ENCODE assay signal across 8 mouse cellular contexts in genomic region chr7:16845072-16845819, GRCm38 (mm10). TPM values are rescaled to one million over a fixed set of nuclear protein-coding genes. Genes with fewer than 3 reads are reported as not detected.
DNase-seq lines count a peak whose midpoint lies in the region; ATAC-seq and TF ChIP-seq lines count a peak whose summit lies in the region.

No protein-coding gene starts in this region.

- peak overlapping the region; percentile 92 for H3K4me2 ChIP-seq in heart, embryonic 16.5 days (ENCODE audit: low read depth, low read length)
- H3K4me2 ChIP-seq in kidney, postnatal 0 days (ENCODE audit: low read length) = peak overlapping the region; percentile 94
- peak overlapping the region; percentile 94 for H3K4me2 ChIP-seq in stomach, embryonic 16.5 days (ENCODE audit: low read depth, low read length)

- H3K36me3 ChIP-seq in embryonic facial prominence, embryonic 10.5 days (replicated peaks) = peaks cover 51% of the 10 kb centered on the region
- peaks cover 16% of the 10 kb centered on the region for H3K36me3 ChIP-seq in heart, embryonic 16.5 days (ENCODE audit: control insufficient read depth, insufficient read depth)
- H3K36me3 ChIP-seq in kidney, postnatal 0 days (ENCODE audit: insufficient read depth, low read length) = peaks cover 16% of the 10 kb centered on the region; the same call in 1 of the 2 replicates
- H3K36me3 ChIP-seq in macrophage (ENCODE audit: inconsistent target) = peaks cover 2% of the 10 kb centered on the region; the same call in 1 of the 2 replicates
- peaks cover 15% of the 10 kb centered on the region for H3K36me3 ChIP-seq in stomach, embryonic 16.5 days (ENCODE audit: control insufficient read depth, insufficient read depth, low read length)

- H3K27ac ChIP-seq in embryonic facial prominence, embryonic 10.5 days (replicated peaks) = peak overlapping the region; percentile 51
- H3K27ac ChIP-seq in heart, embryonic 16.5 days (ENCODE audit: low read length) = peak overlapping the region; percentile 92
- peak overlapping the region; percentile 84 for H3K27ac ChIP-seq in kidney, postnatal 0 days
- 0 out of 2 replicates have a peak overlapping the region, but pooled peaks have one; percentile 5 for H3K27ac ChIP-seq in macrophage
- peak overlapping the region; percentile 88 for H3K27ac ChIP-seq in stomach, embryonic 16.5 days (ENCODE audit: low read length)
- H3K27ac ChIP-seq in cerebellum, adult 2 months (ENCODE audit: insufficient read depth, low read length) = no peak overlapping the region

- TF ChIP-seq POLR2A in cerebellum, adult 2 months (IDR thresholded peaks at IDR 0.05; ENCODE audit: borderline replicate concordance, insufficient read depth, low read length) = no peak

- WGBS in embryonic facial prominence, embryonic 10.5 days = 35% methylated on average over 14 of the region's 14 CpGs
- WGBS in heart, embryonic 16.5 days = 33% methylated on average over 14 of the region's 14 CpGs
- WGBS in kidney, postnatal 0 days = 25% methylated on average over 14 of the region's 14 CpGs
- 28% methylated on average over 14 of the region's 14 CpGs for WGBS in macrophage (ENCODE audit: missing documents)
- WGBS in stomach, embryonic 16.5 days = 30% methylated on average over 14 of the region's 14 CpGs
- 63% methylated on average over 14 of the region's 14 CpGs for WGBS in cerebellum, adult 2 months

- H3K27me3 ChIP-seq in embryonic facial prominence, embryonic 10.5 days (replicated peaks; ENCODE audit: low read depth, poor library complexity, severe bottlenecking) = no peaks in the 10 kb centered on the region
- H3K27me3 ChIP-seq in heart, embryonic 16.5 days (ENCODE audit: control insufficient read depth, insufficient read depth, low read length) = no peaks in the 10 kb centered on the region
- H3K27me3 ChIP-seq in kidney, postnatal 0 days (ENCODE audit: insufficient read depth, low read length) = no peaks in the 10 kb centered on the region
- H3K27me3 ChIP-seq in stomach, embryonic 16.5 days (ENCODE audit: control insufficient read depth, insufficient read depth, low read length) = no peaks in the 10 kb centered on the region
- H3K27me3 ChIP-seq in cerebellum, adult 2 months (ENCODE audit: control insufficient read depth, insufficient read depth, low read length) = no peaks in the 10 kb centered on the region

- peak overlapping the region; percentile 72 for H3K4me3 ChIP-seq in embryonic facial prominence, embryonic 10.5 days
- H3K4me3 ChIP-seq in heart, embryonic 16.5 days (ENCODE audit: low read length) = peak overlapping the region; percentile 65
- peak overlapping the region; percentile 63 for H3K4me3 ChIP-seq in kidney, postnatal 0 days (replicated peaks; ENCODE audit: low read depth, low read length)
- H3K4me3 ChIP-seq in macrophage (ENCODE audit: inconsistent target) = peak overlapping the region; percentile 38
- H3K4me3 ChIP-seq in stomach, embryonic 16.5 days (replicated peaks; ENCODE audit: low read length) = peak overlapping the region; percentile 61
- no peak overlapping the region for H3K4me3 ChIP-seq in cerebellum, adult 2 months (replicated peaks; ENCODE audit: insufficient read depth, low read depth, low read length)

- H3K9ac ChIP-seq in heart, embryonic 16.5 days (ENCODE audit: low read length) = peak overlapping the region; percentile 86
- peak overlapping the region; percentile 51 for H3K9ac ChIP-seq in kidney, postnatal 0 days (ENCODE audit: low read depth, low read length)
- peak overlapping the region; percentile 86 for H3K9ac ChIP-seq in stomach, embryonic 16.5 days (ENCODE audit: low read length)

- H3K79me2 ChIP-seq in macrophage (ENCODE audit: inconsistent target) = no peaks in the 10 kb centered on the region

- peaks cover 56% of the 10 kb centered on the region for H3K4me1 ChIP-seq in embryonic facial prominence, embryonic 10.5 days
- peaks cover 22% of the 10 kb centered on the region for H3K4me1 ChIP-seq in heart, embryonic 16.5 days (ENCODE audit: control insufficient read depth, insufficient read depth, low read length)
- peaks cover 11% of the 10 kb centered on the region for H3K4me1 ChIP-seq in kidney, postnatal 0 days (replicated peaks; ENCODE audit: insufficient read depth, low read length)
- H3K4me1 ChIP-seq in stomach, embryonic 16.5 days (ENCODE audit: control insufficient read depth, insufficient read depth, low read length) = peaks cover 30% of the 10 kb centered on the region
- no peaks in the 10 kb centered on the region; the same call in 1 of the 2 replicates for H3K4me1 ChIP-seq in cerebellum, adult 2 months (ENCODE audit: control insufficient read depth, insufficient read depth, low read length)

- peak; percentile 42 to 46 for DNase-seq in CD8-positive naive resting alpha-beta T cell, adult 2 months (ENCODE audit: low read depth in 2 of 2, low spot score in 2 of 2)
- no peak for DNase-seq in embryonic facial prominence, embryonic 10.5 days (ENCODE audit: low spot score)
- DNase-seq in kidney, postnatal 0 days (ENCODE audit: low spot score) = peak; percentile 51
- no peak for DNase-seq in cerebellum, adult 8-10 months
- DNase-seq in cerebellum, adult 2 months = no peak

- no peak for TF ChIP-seq CTCF in kidney, postnatal 0 days (IDR thresholded peaks at IDR 0.05; ENCODE audit: low read depth)
- no peak for TF ChIP-seq CTCF in cerebellum, adult 2 months (IDR thresholded peaks at IDR 0.05; ENCODE audit: borderline replicate concordance, insufficient read depth, low read depth, low read length)

- peak; percentile 8; the same call in 1 of the 2 replicates for ATAC-seq in heart, embryonic 16.5 days (replicated peaks; ENCODE audit: extremely low read depth, insufficient read depth, low FRiP score)
- peak; percentile 23; the same call in 1 of the 2 replicates for ATAC-seq in kidney, postnatal 0 days (replicated peaks; ENCODE audit: low FRiP score, low read depth)
- 0 out of 2 replicates have a peak, but pooled peaks have one; percentile 9 for ATAC-seq in stomach, embryonic 16.5 days (ENCODE audit: insufficient read depth, low FRiP score)

- H3K9me3 ChIP-seq in embryonic facial prominence, embryonic 10.5 days = no peaks in the 10 kb centered on the region
- H3K9me3 ChIP-seq in heart, embryonic 16.5 days (replicated peaks; ENCODE audit: control insufficient read depth, low read length) = no peaks in the 10 kb centered on the region
- no peaks in the 10 kb centered on the region for H3K9me3 ChIP-seq in kidney, postnatal 0 days (replicated peaks; ENCODE audit: low read length)
- H3K9me3 ChIP-seq in stomach, embryonic 16.5 days (replicated peaks; ENCODE audit: control insufficient read depth, low read length) = no peaks in the 10 kb centered on the region

RNA-seq across cellular contexts. Expression of gene Prkd2, which starts 2.5 kb away (rescaled TPM):
- 12.9 and 13.1 TPM in 2 replicates for polyA plus RNA-seq in embryonic facial prominence, embryonic 10.5 days (2016; fragmentation: Nextera tagmentation; extraction: Ambion mirVana)
- polyA plus RNA-seq in heart, embryonic 16.5 days (2015; fragmentation: Nextera tagmentation; extraction: Ambion mirVana) = 13.0 and 15.4 TPM in 2 replicates
- polyA plus RNA-seq in kidney, postnatal 0 days (2015; fragmentation: Nextera tagmentation; extraction: Ambion mirVana) = 12.8 and 15.1 TPM in 2 replicates
- total RNA-seq in macrophage (2018; cell fraction: chromatin; rRNA removed) = 10 to 100 TPM in 18 of 26 experiments, 1 to 10 TPM in 8; 3.4 to 27.0 (median 12.2) TPM
- 1 to 10 TPM; 2.7 to 8.6 (median 5.6) TPM for total RNA-seq in macrophage (2018; cell fraction: cytosol; rRNA removed)
- 10 to 100 TPM in 10 of 26 experiments, 1 to 10 TPM in 16; 3.1 to 15.4 (median 7.7) TPM for total RNA-seq in macrophage (2018; cell fraction: nucleus; rRNA removed)
- 3.7 to 6.1 TPM (median 4.8 TPM) in 3 replicates for polyA plus RNA-seq in macrophage (2018)
- 11.1 and 11.8 TPM in 2 replicates for polyA plus RNA-seq in stomach, embryonic 16.5 days (2015; fragmentation: Nextera tagmentation; extraction: Ambion mirVana)
- polyA plus RNA-seq in cerebellum, adult 2 months (2012; rRNA removed) = 6.5 and 7.5 TPM in 2 replicates

RNA-seq across cellular contexts. Expression of gene Fkrp, which starts 28.7 kb away (rescaled TPM):
- 26.1 and 28.5 TPM in 2 replicates for polyA plus RNA-seq in embryonic facial prominence, embryonic 10.5 days (2016; fragmentation: Nextera tagmentation; extraction: Ambion mirVana)
- polyA plus RNA-seq in heart, embryonic 16.5 days (2015; fragmentation: Nextera tagmentation; extraction: Ambion mirVana) = 33.0 and 33.9 TPM in 2 replicates
- 31.0 and 32.0 TPM in 2 replicates for polyA plus RNA-seq in kidney, postnatal 0 days (2015; fragmentation: Nextera tagmentation; extraction: Ambion mirVana)
- total RNA-seq in macrophage (2018; cell fraction: chromatin; rRNA removed) = 10 to 100 TPM in 24 of 26 experiments, 1 to 10 TPM in 2; 6.6 to 22.3 (median 15.6) TPM
- total RNA-seq in macrophage (2018; cell fraction: cytosol; rRNA removed) = 10 to 100 TPM; 13.5 to 30.2 (median 19.0) TPM
- 10 to 100 TPM; 18.6 to 38.5 (median 25.3) TPM for total RNA-seq in macrophage (2018; cell fraction: nucleus; rRNA removed)
- 17.4 to 25.4 TPM (median 20.5 TPM) in 3 replicates for polyA plus RNA-seq in macrophage (2018)
- polyA plus RNA-seq in stomach, embryonic 16.5 days (2015; fragmentation: Nextera tagmentation; extraction: Ambion mirVana) = 18.1 and 21.4 TPM in 2 replicates
- polyA plus RNA-seq in cerebellum, adult 2 months (2012; rRNA removed) = 38.6 and 38.9 TPM in 2 replicates

RNA-seq across cellular contexts. Expression of gene Strn4, which starts 29.6 kb away (rescaled TPM):
- 129 and 131 TPM in 2 replicates for polyA plus RNA-seq in embryonic facial prominence, embryonic 10.5 days (2016; fragmentation: Nextera tagmentation; extraction: Ambion mirVana)
- polyA plus RNA-seq in heart, embryonic 16.5 days (2015; fragmentation: Nextera tagmentation; extraction: Ambion mirVana) = 88.8 and 92.5 TPM in 2 replicates
- polyA plus RNA-seq in kidney, postnatal 0 days (2015; fragmentation: Nextera tagmentation; extraction: Ambion mirVana) = 65.4 and 71.2 TPM in 2 replicates
- total RNA-seq in macrophage (2018; cell fraction: chromatin; rRNA removed) = 100 to 1,000 TPM in 24 of 26 experiments, 10 to 100 TPM in 2; 81.7 to 358 (median 193) TPM
- total RNA-seq in macrophage (2018; cell fraction: cytosol; rRNA removed) = 10 to 100 TPM; 30.5 to 51.8 (median 41.1) TPM
- 100 to 1,000 TPM in 11 of 26 experiments, 10 to 100 TPM in 15; 51.2 to 188 (median 95.8) TPM for total RNA-seq in macrophage (2018; cell fraction: nucleus; rRNA removed)
- polyA plus RNA-seq in macrophage (2018) = 26.7 to 43.9 TPM (median 39.6 TPM) in 3 replicates
- polyA plus RNA-seq in stomach, embryonic 16.5 days (2015; fragmentation: Nextera tagmentation; extraction: Ambion mirVana) = 68.5 and 80.0 TPM in 2 replicates
- 158 and 160 TPM in 2 replicates for polyA plus RNA-seq in cerebellum, adult 2 months (2012; rRNA removed)

RNA-seq across cellular contexts. Expression of gene Dact3, which starts 29.9 kb away (rescaled TPM):
- 5.5 and 6.0 TPM in 2 replicates for polyA plus RNA-seq in embryonic facial prominence, embryonic 10.5 days (2016; fragmentation: Nextera tagmentation; extraction: Ambion mirVana)
- polyA plus RNA-seq in heart, embryonic 16.5 days (2015; fragmentation: Nextera tagmentation; extraction: Ambion mirVana) = 2.8 and 3.1 TPM in 2 replicates
- polyA plus RNA-seq in kidney, postnatal 0 days (2015; fragmentation: Nextera tagmentation; extraction: Ambion mirVana) = 3.7 and 4.3 TPM in 2 replicates
- 1 to 10 TPM in 2 of 26 experiments, under 1 TPM in 2, not detected in 22; 0.22 to 3.4 (median 0.92) TPM for total RNA-seq in macrophage (2018; cell fraction: chromatin; rRNA removed)
- under 1 TPM; 0.03 to 0.60 (median 0.14) TPM for total RNA-seq in macrophage (2018; cell fraction: cytosol; rRNA removed)
- under 1 TPM in 16 of 26 experiments, not detected in 10; 0.12 to 0.49 (median 0.28) TPM for total RNA-seq in macrophage (2018; cell fraction: nucleus; rRNA removed)
- 0.15 to 0.32 TPM (median 0.31 TPM) in 3 replicates for polyA plus RNA-seq in macrophage (2018)
- 2.3 TPM in 2 replicates for polyA plus RNA-seq in stomach, embryonic 16.5 days (2015; fragmentation: Nextera tagmentation; extraction: Ambion mirVana)
- 60.8 and 68.2 TPM in 2 replicates for polyA plus RNA-seq in cerebellum, adult 2 months (2012; rRNA removed)

RNA-seq across cellular contexts. Expression of gene Gng8, which starts 46.3 kb away (rescaled TPM):
- polyA plus RNA-seq in embryonic facial prominence, embryonic 10.5 days (2016; fragmentation: Nextera tagmentation; extraction: Ambion mirVana) = 14.7 and 20.3 TPM in 2 replicates
- polyA plus RNA-seq in heart, embryonic 16.5 days (2015; fragmentation: Nextera tagmentation; extraction: Ambion mirVana) = 2.9 and 3.7 TPM in 2 replicates
- polyA plus RNA-seq in kidney, postnatal 0 days (2015; fragmentation: Nextera tagmentation; extraction: Ambion mirVana) = 7.3 and 8.9 TPM in 2 replicates
- 1 to 10 TPM in 2 of 26 experiments, not detected in 24; 1.3 to 1.8 TPM for total RNA-seq in macrophage (2018; cell fraction: chromatin; rRNA removed)
- total RNA-seq in macrophage (2018; cell fraction: cytosol; rRNA removed) = under 1 TPM in 3 of 26 experiments, not detected in 23; 0.15 to 0.31 (median 0.17) TPM
- 1 to 10 TPM in 2 of 26 experiments, not detected in 24; 1.4 TPM for total RNA-seq in macrophage (2018; cell fraction: nucleus; rRNA removed)
- not detected in 3 replicates for polyA plus RNA-seq in macrophage (2018)
- polyA plus RNA-seq in stomach, embryonic 16.5 days (2015; fragmentation: Nextera tagmentation; extraction: Ambion mirVana) = 9.7 and 12.0 TPM in 2 replicates
- polyA plus RNA-seq in cerebellum, adult 2 months (2012; rRNA removed) = 10.0 and 14.0 TPM in 2 replicates

Comparison
In these comparisons a context has a peak if more than half of its experiments do, and no peak if none do; other contexts are left out.
1. DNase-seq: peak in CD8-positive naive resting alpha-beta T cell, adult 2 months (2 of 2) and kidney, postnatal 0 days (single experiment); none in embryonic facial prominence, embryonic 10.5 days (single experiment), cerebellum, adult 8-10 months (single experiment) and cerebellum, adult 2 months (0 of 2).
2. Peak in every context shown above with its lines, with median percentiles within 50 percentile points of each other: ATAC-seq, H3K4me2 ChIP-seq and H3K9ac ChIP-seq.